Comparison of ENCODE assay signal across 8 mouse cellular contexts in genomic region chr16:3908537-3909111, GRCm38 (mm10). TPM values are rescaled to one million over a fixed set of nuclear protein-coding genes. Genes with fewer than 3 reads are reported as not detected.
DNase-seq lines count a peak whose midpoint lies in the region; ATAC-seq lines count a peak whose summit lies in the region.

1700037C18Rik (minus strand) TSS chr16:3908689.
Cluap1 (plus strand) TSS chr16:3908801.

- intact Hi-C loops in left cerebral cortex, postnatal 10 days (cut with DNase I): loop anchor here (10.0 kb wide), 1 partner anchor 164 kb away; the partner anchor contains the start of gene Zfp263

- DNase-seq in adipocyte (ENCODE audit: low spot score): peak; percentile 98
- DNase-seq in embryo, embryonic 10 days (ENCODE audit: low spot score): peak; percentile 96
- peak; percentile 87 for DNase-seq in gastrocnemius, postnatal 10 days
- DNase-seq in left cerebral cortex, postnatal 10 days (ENCODE audit: extremely low spot score in 1 of 2, low spot score in 2 of 2): peak; percentile 94 to 95
- peak; percentile 92 for DNase-seq in right cerebral cortex, postnatal 25 days
- peak; percentile 87 to 90 for DNase-seq in urinary bladder, postnatal 4 days (ENCODE audit: low spot score in 2 of 2)

- peak; percentile 84 for ATAC-seq in inflammation-experienced regulatory T-cells, adult 6 months
- ATAC-seq in megakaryocyte-erythroid progenitor cell, adult 5-6 weeks (replicated peaks; ENCODE audit: low FRiP score, low TSS enrichment, poor library complexity, severe bottlenecking): peak; percentile 92

RNA-seq across cellular contexts. Expression of gene 1700037C18Rik, which starts in this region (rescaled TPM):
- 1 to 10 TPM; 1.3 to 2.7 TPM for total RNA-seq in gastrocnemius, postnatal 10 days (2021)
- 10 to 100 TPM in 1 of 3 experiments, 1 to 10 TPM in 2; 7.4 to 11.7 (median 9.6) TPM for polyA plus RNA-seq in inflammation-experienced regulatory T-cells, adult 6 months (2017; shearing (Covaris generic))
- total RNA-seq in left cerebral cortex, postnatal 10 days (2021): 1 to 10 TPM; 5.7 to 8.0 TPM
- total RNA-seq in megakaryocyte-erythroid progenitor cell, adult 5-6 weeks (2014; fragmentation: Nextera tagmentation): 0.77 and 6.1 TPM in 2 replicates
- total RNA-seq in megakaryocyte-erythroid progenitor cell, adult 5-6 weeks (2017): 1.1 and 5.2 TPM in 2 replicates

RNA-seq across cellular contexts. Expression of gene Cluap1, which starts in this region (rescaled TPM):
- 1 to 10 TPM; 6.8 to 7.7 TPM for total RNA-seq in gastrocnemius, postnatal 10 days (2021)
- 10 to 100 TPM; 24.9 to 44.3 (median 33.9) TPM for polyA plus RNA-seq in inflammation-experienced regulatory T-cells, adult 6 months (2017; shearing (Covaris generic))
- 10 to 100 TPM; 35.1 to 35.9 TPM for total RNA-seq in left cerebral cortex, postnatal 10 days (2021)
- 25.1 and 26.2 TPM in 2 replicates for total RNA-seq in megakaryocyte-erythroid progenitor cell, adult 5-6 weeks (2014; fragmentation: Nextera tagmentation)
- 47.0 and 81.8 TPM in 2 replicates for total RNA-seq in megakaryocyte-erythroid progenitor cell, adult 5-6 weeks (2017)

Comparison
In these comparisons a context has a peak if more than half of its experiments do, and no peak if none do; other contexts are left out.
1. Peak in every context shown above with its lines: DNase-seq and ATAC-seq.